Mouse (Mus musculus) CD8-positive naive resting alpha-beta T cell, adult 2 months (primary cell): ENCODE measurements around the gene Prkd1.
"Not testable (repeated sequence)": the region's sequence is repeated elsewhere in the genome, so short reads cannot be mapped to it uniquely, and the experiment has no call there.

ENCODE experiments used
- DNase-seq, 2 experiments: peaks; one replicate each; pipeline ENCODE4 v3.0.0; 2022; ENCODE audit warnings: low read depth in 2 of 2, low spot score in 2 of 2

Prkd1 gene

DNA sequence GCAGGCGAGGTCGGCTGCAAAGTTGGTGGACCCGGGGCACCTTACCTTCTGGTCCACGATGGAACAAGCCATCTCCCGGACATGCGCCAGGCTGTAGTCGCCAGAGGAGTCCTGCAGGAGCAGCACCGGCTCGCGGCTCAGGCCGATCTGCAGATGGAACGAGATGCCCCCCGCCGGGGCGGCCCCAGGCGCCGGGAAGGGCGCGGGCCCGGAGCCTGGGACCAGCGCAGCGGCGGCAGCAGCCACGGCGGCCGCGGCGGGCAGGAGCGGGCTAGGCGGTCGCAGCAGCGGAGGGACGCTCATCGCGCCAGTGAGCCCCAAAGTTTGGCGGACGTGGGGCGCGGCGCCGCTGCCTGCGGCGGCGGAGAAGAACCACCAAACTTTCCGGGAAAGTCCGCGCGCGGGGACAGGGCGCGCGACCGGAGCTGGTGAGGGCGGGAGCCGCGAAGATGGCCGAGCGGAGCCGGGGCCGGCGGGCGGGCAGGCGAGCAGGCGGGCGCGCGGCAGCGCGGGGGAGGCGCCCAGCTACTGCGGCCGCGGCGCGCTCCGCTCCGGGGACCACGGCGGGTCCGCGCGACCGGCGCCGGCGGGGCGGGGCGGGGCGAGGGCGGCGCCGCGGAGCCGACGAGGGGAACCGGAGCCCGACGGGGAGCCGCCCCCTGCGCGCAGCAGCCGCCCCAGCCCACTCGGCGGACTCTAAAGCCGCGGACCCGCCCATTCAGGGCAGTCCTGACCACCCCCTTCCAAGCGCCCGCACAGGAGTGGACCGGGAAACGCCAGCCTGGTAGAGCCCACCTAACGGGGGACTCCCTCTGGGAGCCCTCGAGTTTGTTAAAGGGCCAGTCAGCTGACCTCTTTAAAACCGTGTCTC, at the start of gene Prkd1:
TSS of gene Prkd1 (minus strand) at position 428 of the 871 bp plus-strand sequence.
- DNase-seq = no peak

DNA sequence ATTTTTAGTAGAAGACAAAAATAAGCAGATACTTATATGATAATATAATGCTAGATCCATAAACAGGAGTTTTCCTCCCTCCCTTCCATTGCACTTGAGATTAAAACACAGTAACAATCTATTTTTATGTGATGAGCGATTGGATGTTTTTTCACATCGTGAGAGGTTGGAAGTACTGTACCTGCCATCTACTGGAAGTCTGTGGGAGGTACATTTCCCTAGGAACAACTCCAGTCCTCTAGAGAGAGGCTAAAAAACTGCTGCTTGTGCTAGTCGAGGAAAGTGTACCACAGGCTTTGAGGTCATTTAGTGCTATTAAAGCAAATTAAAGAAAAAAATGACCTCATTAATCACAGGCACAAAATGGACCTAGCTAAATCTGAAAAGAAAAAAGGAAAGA, 48.6 kb upstream of the Prkd1 start:
- DNase-seq = no peak

DNA sequence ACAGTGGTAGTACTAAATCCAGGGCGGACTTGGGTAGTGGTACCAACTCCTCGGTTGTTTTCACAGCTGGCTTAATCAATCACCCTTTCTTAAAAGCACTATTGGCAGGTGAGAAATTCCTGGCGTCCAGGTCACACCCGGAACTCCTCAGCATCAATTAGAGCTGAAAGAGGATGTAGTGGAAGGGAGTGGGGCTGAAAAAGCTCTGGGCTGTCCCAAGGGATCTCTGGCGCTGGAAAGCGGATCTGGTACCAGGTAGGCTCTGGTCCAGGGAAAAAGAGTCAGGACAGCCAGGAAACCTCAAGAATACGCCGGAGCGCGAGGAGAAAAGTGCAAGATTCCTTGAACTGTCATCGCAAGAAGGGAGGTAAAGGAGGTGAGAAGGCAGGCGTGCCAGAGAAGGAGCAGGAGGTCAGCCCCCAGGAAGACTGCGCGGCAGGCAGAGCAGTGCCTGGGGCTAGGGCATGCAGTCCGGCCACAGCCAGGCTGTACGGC, 675 bp downstream of the Prkd1 start:
- DNase-seq = no peak

DNA sequence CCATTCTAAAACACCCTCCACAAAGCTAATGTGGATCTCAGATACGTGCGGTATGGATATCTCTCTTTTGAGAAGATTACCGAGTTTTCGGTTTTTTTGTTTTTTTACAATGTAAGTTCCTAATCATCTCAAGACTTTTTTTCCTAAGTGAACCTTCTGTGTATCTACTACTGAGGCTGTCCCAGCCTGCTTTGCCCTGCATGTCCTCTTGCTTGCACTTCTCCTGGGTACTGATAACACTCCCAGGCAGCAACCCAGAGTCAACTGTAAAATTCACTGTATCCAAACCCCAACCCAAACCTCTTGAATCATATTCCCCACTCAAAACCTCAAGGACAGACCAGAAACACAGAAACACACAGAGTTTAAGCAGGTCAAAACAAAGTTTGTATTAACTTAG, 2.0 kb downstream of the Prkd1 start:
- DNase-seq = no peak

DNA sequence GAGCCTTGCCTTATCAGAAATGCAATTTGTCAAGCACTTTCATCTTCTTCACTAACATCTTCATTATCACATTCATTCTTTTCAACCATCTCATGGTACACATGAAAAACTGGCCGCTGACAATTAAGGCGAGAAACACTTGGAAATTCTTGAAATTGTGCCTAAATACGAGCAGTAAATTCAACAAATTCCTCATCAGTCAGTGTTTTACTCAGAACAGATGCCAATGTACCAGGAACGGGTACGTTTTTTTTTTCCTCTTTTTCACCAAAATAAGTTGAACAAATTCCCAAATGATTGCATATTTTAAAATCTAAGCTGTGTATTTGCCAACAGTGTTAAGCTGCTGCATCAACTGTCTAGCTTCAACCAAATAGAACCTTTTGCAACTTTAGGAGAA, 6.2 kb downstream of the Prkd1 start:
- DNase-seq = no peak

DNA sequence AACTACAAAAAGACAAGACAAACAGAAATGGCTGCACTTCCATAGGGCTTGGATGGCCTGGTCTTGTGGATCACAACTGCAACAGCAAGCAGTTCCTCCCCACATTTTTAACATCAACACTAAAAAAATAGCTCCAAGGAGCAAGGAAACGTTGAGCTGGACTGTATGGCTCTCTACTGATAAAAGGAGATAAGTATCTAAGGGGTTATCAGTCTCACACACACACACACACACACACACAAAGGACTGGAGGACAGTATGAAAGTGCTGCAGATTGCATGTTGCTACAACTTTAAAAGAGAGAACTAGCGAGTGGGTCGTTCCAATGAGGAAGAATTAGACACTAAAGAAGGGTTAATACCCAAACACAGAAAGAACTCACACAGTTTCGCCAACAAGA, 8.7 kb downstream of the Prkd1 start:
- no peak for DNase-seq

DNA sequence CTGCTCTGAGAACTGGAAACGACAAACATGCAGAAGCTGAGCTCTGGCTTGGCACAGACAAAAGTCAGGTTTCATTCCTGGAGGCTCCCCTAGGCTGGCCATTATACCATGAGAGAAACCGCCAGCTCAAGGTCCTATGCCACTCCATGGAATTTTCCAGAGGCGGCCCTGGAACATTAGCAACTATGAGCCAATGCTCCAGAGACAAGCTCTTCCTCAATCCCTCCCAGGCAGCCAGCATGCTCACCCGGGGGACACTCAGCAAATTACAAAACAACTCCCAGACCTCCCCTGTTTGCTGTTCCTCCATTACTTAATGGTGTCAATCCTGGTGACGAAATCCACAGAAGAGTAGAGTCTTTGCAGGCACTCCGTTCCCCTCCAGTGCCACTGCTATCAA, 14.5 kb downstream of the Prkd1 start:
- no peak for DNase-seq

DNA sequence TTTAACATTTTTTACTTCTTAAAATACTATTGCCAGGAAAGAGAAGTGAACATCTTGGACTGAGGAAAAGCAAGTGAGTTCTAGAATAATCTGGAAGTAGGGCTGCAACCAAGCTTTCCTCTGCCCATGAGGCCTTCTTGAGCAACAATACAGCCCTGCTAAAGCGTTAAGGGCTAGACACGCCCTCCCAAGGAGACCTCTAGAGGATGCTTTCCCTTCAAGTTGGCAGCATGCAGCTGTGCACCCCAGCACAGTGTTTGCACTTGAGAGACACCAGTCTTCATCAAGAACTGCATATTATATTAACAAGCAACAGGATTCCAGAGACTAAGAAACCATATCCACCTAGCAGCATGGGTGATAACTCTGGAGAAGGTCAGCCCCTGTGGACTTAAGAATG, 22.8 kb downstream of the Prkd1 start:
- DNase-seq = not testable (repeated sequence)

DNA sequence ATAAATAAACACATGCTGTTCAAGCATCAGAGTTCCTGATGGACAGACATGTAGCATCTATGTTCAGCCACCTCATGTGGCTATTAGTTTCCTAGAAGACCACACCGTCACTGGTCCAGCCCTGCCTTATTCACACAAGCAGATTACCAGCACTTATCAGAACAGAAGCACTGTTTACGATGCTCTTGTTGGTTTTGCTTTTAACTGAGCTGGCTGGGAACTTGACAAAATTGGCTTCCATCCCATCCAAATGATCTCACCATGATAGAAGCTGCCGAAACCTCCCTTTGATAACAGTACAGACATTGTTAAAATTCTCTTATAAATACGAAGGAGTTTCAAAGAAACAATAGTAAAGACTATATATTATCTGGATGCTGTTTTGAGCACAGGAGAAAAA, 24.7 kb downstream of the Prkd1 start:
- DNase-seq = no peak

DNA sequence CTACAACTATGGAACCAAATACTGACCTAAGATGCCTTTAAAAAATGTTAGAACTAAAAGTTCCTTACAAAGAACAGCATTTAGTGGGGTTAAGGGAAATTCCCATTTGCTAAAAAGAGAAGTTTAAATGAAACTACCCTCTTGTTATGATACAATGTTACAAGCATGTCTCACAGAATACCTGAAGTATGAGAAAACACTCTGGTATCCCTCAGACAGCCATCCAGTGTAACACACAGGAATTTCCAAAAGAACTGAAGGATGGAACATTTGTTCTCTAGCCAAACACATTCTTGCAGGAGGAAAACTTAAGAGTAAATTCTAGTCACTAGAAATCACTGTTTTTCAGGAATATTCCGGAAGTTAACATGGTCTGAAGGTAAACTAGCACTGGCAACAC, 33.0 kb downstream of the Prkd1 start:
- no peak for DNase-seq

DNA sequence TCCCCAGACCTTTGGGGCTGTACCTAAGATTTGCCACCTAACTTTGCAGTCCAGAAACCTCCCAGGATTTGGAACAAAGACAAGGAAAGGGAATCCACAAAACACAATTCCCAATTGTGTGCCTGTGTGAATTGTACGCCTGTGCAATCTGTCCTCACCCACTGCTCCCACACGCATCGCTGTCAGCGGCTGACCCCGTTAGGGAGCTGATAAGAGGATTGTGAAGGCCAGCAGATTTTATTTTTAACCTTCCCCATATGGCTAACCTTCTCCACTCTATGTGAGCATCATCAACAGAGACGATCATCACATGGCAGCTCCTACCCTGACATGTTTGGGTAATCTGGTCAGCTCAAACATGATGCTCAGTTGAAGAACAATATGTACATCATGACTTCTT, 34.6 kb downstream of the Prkd1 start:
- no peak for DNase-seq

DNA sequence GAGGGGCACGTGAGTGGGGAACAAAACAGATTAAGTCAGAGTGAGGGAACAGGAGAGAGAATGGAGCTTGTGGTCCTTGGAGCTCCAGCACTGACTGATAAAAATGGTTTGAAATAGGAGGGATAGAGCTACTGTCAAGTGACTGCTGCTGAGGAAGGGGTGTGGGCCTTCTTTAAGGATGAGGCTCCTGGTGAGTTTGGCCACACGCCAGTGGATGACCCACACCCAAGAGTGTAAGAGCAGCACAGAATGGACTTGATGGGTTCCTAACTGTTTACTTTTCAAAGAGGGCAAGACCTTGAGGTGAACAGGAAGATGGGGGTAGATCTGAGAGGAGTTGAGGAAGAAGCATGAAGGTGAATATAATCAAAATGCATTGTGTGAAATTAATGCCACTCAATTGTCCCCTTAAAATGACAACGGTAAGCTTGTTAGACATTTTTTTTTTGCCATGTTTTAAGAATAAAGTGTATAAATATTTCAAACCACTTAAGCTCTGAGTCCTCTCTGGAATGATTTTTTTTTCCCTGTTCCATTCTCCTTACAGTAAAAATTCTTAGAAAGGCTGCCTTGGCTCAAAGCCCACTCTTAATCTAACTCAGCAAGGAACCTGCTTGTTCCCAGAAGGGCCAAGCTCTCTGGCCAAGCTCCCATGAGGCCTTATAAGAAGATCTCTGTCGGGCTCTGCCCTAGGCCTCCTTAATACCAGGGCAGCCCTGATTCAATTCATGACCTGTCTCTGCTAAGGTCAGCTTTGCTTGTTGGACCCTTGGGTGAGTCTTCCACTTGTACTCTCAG, 42.0 kb downstream of the Prkd1 start:
- no peak for DNase-seq

DNA sequence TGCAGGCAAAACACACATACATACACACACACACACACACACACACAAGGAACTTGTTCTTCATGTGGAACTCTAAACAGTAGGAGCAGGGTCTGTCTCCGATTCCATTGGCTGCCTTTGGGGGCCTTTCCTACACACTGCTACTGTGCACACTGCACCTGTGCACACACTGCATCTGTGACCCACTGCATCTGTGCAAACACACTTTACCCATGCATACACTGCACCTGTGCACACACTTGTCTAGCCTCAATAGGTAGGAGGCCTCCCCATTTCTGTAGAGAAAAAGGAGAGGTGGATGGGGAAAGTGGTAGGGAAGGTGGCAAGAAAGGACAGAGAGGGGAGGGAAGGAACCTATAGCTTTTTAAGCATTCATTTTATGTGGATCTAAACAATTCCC, 49.5 kb downstream of the Prkd1 start:
- no peak for DNase-seq

DNA sequence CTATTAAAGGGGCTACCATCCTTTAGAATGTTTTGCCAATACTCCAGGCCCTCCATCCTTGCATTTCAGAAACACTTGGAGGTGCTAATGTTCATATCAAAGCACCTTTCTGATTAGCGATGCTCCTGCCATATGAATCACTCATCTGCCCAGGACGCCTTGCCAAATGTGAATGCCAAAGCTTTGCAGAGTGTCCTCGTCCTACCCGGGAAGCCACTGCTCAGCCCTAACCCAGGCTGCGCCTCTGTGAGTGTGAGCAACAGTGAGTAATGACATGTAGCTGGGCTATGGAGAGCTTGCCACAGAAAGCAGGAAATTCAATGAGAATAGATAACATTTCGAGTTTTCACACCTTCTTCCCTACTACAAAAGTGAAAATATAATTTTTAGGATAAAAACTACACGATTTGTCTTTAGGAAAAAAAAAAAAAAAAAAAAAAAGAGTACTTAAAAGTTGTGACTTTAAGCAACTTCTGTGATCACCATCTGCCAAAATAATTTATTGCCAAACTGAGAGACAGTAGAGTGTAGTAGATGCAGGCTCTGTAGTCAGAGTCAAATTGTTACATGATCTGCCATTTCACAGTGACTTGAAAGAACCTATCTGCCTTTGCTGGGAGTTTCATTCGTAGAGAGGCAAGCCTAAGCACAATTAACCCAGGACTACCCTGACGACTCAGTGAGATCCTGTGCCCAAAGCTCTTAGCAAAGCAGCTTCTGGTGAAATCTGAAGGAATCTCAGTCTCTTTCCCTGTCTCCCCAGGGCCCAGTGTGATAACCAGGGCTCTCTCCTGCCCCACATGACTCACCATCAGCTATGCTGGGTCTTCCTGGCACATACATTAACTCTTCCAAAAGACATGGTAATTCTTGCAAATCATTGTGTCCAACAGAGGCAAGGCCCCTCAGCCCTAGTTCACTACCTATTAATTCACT, 50.6 kb downstream of the Prkd1 start:
- DNase-seq = no peak

DNA sequence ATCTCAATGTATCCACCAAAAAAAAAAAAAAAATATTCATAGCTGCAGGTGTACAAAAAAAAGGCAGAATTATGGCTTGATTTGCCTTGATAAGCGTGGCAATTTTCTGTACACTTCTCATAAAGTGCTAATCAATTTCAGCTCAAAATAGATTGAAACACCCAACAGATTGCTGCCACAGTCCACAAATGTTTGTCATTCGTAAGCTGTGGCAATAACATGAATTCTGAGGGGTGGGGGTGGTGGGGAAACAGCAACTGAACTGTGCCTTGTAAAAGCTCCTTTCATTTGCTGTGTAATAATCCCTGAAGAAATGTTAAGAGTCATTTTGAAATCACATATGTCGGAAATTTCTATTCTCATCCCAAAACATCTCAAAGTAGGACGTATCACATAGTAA, 51.4 kb downstream of the Prkd1 start:
- no peak for DNase-seq

DNA sequence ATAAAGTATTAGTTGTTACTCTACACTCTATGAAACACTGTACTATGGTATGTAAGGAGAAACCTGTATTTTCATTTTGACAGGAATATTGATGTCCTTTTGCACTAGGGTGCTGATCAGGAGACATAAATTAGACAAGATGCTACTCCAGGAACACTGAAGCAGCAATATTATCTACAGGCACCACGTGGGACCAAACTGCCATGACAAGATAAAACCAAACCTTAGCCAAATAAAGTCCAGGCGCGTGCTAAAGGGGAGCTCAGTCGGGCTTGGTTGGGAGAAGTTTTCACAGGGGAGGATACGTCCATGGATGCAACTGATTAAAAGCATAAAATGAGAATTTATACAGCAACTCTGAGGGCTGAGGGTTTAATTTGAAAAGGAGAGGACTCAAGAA, 53.1 kb downstream of the Prkd1 start:
- DNase-seq = no peak

DNA sequence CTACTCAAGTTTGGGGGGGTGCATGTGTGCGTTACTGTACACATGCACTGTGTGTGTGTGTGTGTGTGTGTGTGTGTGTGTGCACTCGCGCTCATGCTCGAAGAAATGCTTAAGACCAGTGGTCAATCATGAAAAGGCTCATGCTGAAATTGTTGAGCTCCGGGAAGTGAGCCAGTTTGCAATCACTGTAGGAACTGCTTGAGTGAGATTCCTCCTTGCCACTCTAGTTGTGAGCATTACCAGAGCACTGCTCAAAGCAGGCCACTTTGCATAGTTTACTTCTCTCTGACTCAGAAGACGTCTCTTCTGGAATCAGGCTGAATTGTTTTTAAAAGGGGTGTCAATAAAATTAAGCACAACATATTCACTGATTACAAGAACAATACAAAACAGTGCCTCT, 54.4 kb downstream of the Prkd1 start:
- no peak for DNase-seq

DNA sequence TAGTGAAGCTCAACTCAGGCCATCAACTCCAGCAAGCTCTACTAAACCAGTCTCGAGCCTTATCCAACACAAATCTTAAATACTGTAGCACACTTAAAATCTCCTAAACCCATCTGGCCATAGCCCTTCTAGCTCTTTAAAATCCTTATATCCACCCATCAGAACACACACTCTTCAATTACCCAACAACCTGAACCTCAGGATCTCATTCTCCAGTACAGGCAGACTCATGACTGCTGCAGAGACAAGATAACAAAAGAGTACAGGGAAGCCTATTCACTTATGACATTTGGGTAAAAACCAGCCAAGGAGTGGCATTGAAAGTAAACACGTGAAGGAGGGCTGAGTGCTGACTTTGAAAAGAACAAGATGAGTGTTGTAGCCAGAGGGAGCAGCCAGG, 55.4 kb downstream of the Prkd1 start:
- DNase-seq = no peak

DNA sequence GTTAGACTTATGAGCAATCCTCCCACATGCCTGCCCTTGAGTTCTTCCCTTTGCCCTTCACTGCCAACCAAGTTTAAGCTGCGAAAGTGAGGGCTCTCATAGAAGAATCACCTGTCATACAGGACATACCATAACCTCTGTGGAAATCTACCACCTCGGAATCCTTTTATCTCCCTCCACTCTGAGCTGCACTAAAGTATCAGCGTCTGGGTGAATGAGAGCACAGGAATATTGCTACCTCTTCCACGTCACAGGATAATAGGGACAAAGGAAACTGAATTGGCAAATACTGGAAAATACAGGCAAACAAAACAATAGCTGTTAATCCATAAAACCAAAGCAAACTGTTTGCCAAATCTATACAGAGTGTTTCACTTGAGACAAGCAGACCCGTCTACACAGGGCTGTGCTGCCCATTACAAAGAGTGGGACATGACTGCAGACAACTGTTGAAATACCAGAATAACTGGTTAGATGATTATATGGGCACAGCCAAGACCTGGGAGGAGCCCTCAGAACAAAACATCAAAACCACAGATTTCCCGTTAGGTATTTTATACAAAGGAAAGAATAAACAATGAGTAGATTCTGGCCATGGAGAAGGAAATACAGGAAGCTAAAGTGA, 60.6 kb downstream of the Prkd1 start:
- no peak for DNase-seq

DNA sequence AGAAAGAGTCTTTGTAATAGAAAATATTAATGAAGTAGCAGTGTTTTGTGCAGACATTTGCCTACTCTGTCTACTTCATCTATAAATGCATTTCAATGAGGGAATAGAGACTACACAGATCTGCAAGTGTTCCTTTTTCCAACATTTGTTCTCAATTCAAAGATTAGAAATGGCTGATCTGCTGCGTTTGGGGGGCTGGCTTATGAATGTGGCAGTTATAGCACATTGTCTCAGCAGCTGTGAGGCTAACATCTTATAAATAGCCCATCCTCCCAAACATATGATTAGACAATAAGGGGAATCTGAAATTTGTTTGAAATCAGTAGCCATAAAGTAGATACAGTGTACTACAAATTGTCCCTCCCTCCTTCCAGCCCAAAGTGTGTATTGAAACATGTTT, 83.7 kb downstream of the Prkd1 start:
- no peak for DNase-seq

DNA sequence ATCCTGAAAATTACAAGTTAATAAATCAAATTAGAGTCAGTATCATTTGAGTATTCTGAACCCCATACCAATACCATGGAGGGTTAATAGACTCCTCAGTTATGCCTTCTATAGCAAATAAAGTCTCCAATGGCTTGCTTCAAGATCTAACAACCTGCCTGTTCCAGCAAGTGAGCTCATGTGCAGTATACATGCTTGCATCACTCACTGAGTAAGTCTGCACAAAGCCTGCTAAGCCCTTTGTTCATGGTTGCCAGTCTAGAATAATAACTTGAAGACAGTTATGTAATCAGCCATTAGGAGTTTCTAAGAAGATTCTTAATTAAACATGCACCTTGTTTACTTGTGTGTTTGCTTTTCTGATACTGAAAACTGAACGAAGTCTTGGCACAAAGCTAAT, 88.4 kb downstream of the Prkd1 start:
- DNase-seq = no peak
